Comparison of ENCODE assay signal across 26 mouse cellular contexts in the genomic region with DNA sequence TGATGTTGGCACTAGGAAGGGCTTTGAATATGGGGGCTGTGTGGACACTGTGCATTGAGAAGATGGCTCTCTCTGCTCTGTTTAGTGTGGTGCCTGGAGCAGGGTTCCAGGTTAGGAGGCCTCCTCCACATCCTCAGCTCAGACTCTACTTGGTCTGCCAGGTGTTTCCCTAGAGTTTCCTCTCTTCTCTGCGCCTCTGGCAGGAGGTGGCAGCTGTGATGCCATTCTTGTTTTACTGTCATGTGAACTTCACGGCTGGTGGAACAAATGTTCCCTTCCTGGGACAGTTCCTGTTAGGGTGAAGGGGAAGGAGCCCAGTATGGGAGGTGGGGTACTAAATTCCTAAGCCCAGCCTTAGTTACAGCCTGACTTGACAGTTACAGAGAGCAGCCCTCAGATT.
"Had no signal": no experiment of that assay in that cellular context is flagged by ENCODE, and none has a peak within 500 bp of the region (broad histone marks: within the 10 kb centered on the region; RNA-seq: fewer than 3 reads in every experiment).

No protein-coding gene starts in this region.

- H3K36me3 ChIP-seq: hindbrain, embryonic 10.5 days; hindbrain, embryonic 12.5 days; intestine, embryonic 15.5 days; limb, embryonic 10.5 days; limb, embryonic 12.5 days; liver, embryonic 13.5 days; liver, embryonic 15.5 days had no signal

- H3K27ac ChIP-seq: heart, adult 2 months; hindbrain, embryonic 10.5 days; hindbrain, embryonic 12.5 days; hindbrain, embryonic 14.5 days; intestine, embryonic 15.5 days; layer of hippocampus, adult 2 months; left cerebral cortex, adult 2 months; limb, embryonic 10.5 days; limb, embryonic 12.5 days; liver, embryonic 13.5 days; liver, embryonic 15.5 days had no signal

- H3K9me3 ChIP-seq: hindbrain, embryonic 10.5 days; hindbrain, embryonic 12.5 days; intestine, embryonic 15.5 days; limb, embryonic 10.5 days; limb, embryonic 12.5 days; liver, embryonic 13.5 days; liver, embryonic 15.5 days had no signal

- H3K4me1 ChIP-seq: intestine, embryonic 15.5 days; liver, embryonic 13.5 days; liver, embryonic 15.5 days had no signal

- H3K27me3 ChIP-seq: hindbrain, embryonic 12.5 days; intestine, embryonic 15.5 days; liver, embryonic 13.5 days; liver, embryonic 15.5 days had no signal

- DNase-seq: gastrocnemius, postnatal 14 days; gastrocnemius, postnatal 36 days; heart, adult 2 months; heart, postnatal 10 days; heart, postnatal 36 days; kidney, adult 18-20 months; kidney, adult 8-10 months; kidney, postnatal 10 days; kidney, postnatal 25 days; kidney, postnatal 4 days; liver; liver, embryonic 13.5 days had no signal

- H3K9ac ChIP-seq: hindbrain, embryonic 12.5 days; hindbrain, embryonic 14.5 days; intestine, embryonic 15.5 days; limb, embryonic 12.5 days; liver, embryonic 13.5 days; liver, embryonic 15.5 days had no signal

- H3K4me3 ChIP-seq: heart, adult 2 months; hindbrain, embryonic 10.5 days; hindbrain, embryonic 12.5 days; intestine, embryonic 15.5 days; layer of hippocampus, adult 2 months; left cerebral cortex, adult 2 months; limb, embryonic 10.5 days; limb, embryonic 12.5 days; liver, embryonic 13.5 days; liver, embryonic 15.5 days had no signal

- ATAC-seq: hindbrain, embryonic 16.5 days; inflammation-experienced regulatory T-cells, adult 6 months; intestine, embryonic 15.5 days; intestine, postnatal 0 days had no signal

- H3K4me2 ChIP-seq: heart, embryonic 11.5 days; hindbrain, embryonic 12.5 days; hindbrain, embryonic 14.5 days; intestine, embryonic 15.5 days; limb, embryonic 12.5 days; liver, embryonic 11.5 days; liver, embryonic 13.5 days; liver, embryonic 15.5 days had no signal
